Mouse (Mus musculus) midbrain, postnatal 0 days (tissue): ENCODE data around the gene Unc13c. TPM values are rescaled to one million over a fixed set of nuclear protein-coding genes. Genes with fewer than 3 reads are reported as not detected.

Source experiments
- ATAC-seq: fragments of 200-750 bp; cut with Nextera tagmentation; 2 replicates; pipeline ENCODE4 v1.8.0; 2017; ENCODE audit warnings: moderate number of reproducible peaks, mild to moderate bottlenecking, moderate TSS enrichment, moderate library complexity; ENCODE audit not compliant: low FRiP score
- DNase-seq: peaks from one replicate; pipeline ENCODE4 v3.0.0-alpha.2; 2015; ENCODE audit warnings: low spot score
- H3K27ac ChIP-seq: fragments of 300-500 bp; sonication (generic); 2 replicates; pipeline ENCODE4 v1.5.1; 2014; ENCODE audit warnings: low read depth, mild to moderate bottlenecking, low read length, mixed read lengths
- H3K27me3 ChIP-seq: fragments of 300-500 bp; sonication (generic); 2 replicates; pipeline ENCODE4 v1.6.1; 2014; ENCODE audit warnings: low read length, control low read depth, mixed read lengths; ENCODE audit not compliant: insufficient read depth
- H3K36me3 ChIP-seq: fragments of 300-500 bp; sonication (generic); 2 replicates; pipeline ENCODE4 v1.6.1; 2014; ENCODE audit warnings: low read length, control low read depth, mixed read lengths; ENCODE audit not compliant: insufficient read depth
- H3K4me1 ChIP-seq: fragments of 300-500 bp; sonication (generic); 2 replicates; pipeline ENCODE4 v1.6.1; 2014; ENCODE audit warnings: mild to moderate bottlenecking, control low read depth, antibody characterized with exemption, low read length, mixed read lengths; ENCODE audit not compliant: insufficient read depth
- H3K4me2 ChIP-seq: fragments of 300-500 bp; sonication (generic); 2 replicates; pipeline ENCODE4 v1.6.1; 2014; ENCODE audit warnings: low read depth, mild to moderate bottlenecking, low read length, mixed read lengths; ENCODE audit not compliant: poor library complexity, severe bottlenecking
- H3K4me3 ChIP-seq: fragments of 300-500 bp; sonication (generic); 2 replicates; pipeline ENCODE4 v1.5.1; 2014; ENCODE audit warnings: low read depth, mild to moderate bottlenecking, low read length, moderate library complexity
- H3K9ac ChIP-seq: fragments of 300-500 bp; sonication (generic); replicated peaks from 2 replicates; pipeline ENCODE4 v1.6.1; 2014; ENCODE audit warnings: mild to moderate bottlenecking, low read length, moderate library complexity, mixed read lengths; ENCODE audit not compliant: poor library complexity, severe bottlenecking
- H3K9me3 ChIP-seq: fragments of 300-500 bp; sonication (generic); 2 replicates; pipeline ENCODE4 v1.6.1; 2016; ENCODE audit warnings: low read length, control low read depth
- CTCF ChIP-seq: IDR thresholded peaks from 2 replicates; pipeline ENCODE4 v1.5.1; 2016; ENCODE audit warnings: antibody characterized with exemption, mild to moderate bottlenecking
- WGBS: fragments of 180-500 bp; shearing (Covaris S2); extraction: QIAGEN DNeasy Blood & Tissue Kit; methylation state at CpG from one replicate; pipeline ENCODE4 v1.1.7; 2014; 5-methylcytosine and 5-hydroxymethylcytosine counted together
- polyA plus RNA-seq: library from polyadenylated mRNA; unstranded; fragments of >200 nt; fragmentation: Nextera tagmentation; extraction: Ambion mirVana; gene quantifications from 2 replicates; pipeline ENCODE4 v1.2.1, GENCODE M21; 2015
- total RNA-seq: library from RNA; depleted of rRNA; stranded (reverse); fragments of >200 nt; gene quantifications from 2 replicates; pipeline ENCODE4 v1.2.3, GENCODE M21; 2014

Unc13c gene
- total and polyA plus RNA-seq, 2 experiments from 2014 or later, result 6.3 to 15.3 TPM

- ATAC-seq (no peak), DNase-seq (no peak)
- no peaks in the 10 kb centered on the region for H3K36me3 ChIP-seq
- WGBS, result 74% methylated on average over 2 of the region's 2 CpGs
- TF ChIP-seq CTCF, result no peak
- no peak overlapping the region for H3K27ac ChIP-seq
- H3K27me3 ChIP-seq, result no peaks in the 10 kb centered on the region
- no peak overlapping the region for H3K9ac ChIP-seq
- H3K4me2 ChIP-seq, result no peak overlapping the region
- H3K4me3 ChIP-seq, result no peak overlapping the region
- no peaks in the 10 kb centered on the region for H3K9me3 ChIP-seq
- no peaks in the 10 kb centered on the region; the same call in 1 of the 2 replicates for H3K4me1 ChIP-seq
Observed at GRCm38 (mm10) chr9:73866666-73867065, 102.1 kb downstream of the Unc13c start.

- ATAC-seq (no peak), DNase-seq (no peak)
- 89% methylated on average over 3 of the region's 3 CpGs for WGBS
Observed at GRCm38 (mm10) chr9:73859469-73859868, 109.3 kb downstream of the Unc13c start.

GRCm38 (mm10) chr9:73854281-73854680, 114.5 kb downstream of the Unc13c start:
- Histone ChIP-seq H3K4me2 (no peak overlapping the region), H3K27ac (no peak overlapping the region), H3K9me3 (no peaks in the 10 kb centered on the region), H3K4me1 (no peaks in the 10 kb centered on the region), H3K4me3 (no peak overlapping the region), H3K36me3 (no peaks in the 10 kb centered on the region), H3K27me3 (no peaks in the 10 kb centered on the region), H3K9ac (no peak overlapping the region)
- WGBS, result 54% methylated on average over 3 of the region's 3 CpGs
- no peak for TF ChIP-seq CTCF
- ATAC-seq, result no peak
- no peak for DNase-seq

More at GRCm38 (mm10) chr9:73859469-73859868, 109.3 kb downstream of the Unc13c start:
- Histone ChIP-seq H3K36me3 (no peaks in the 10 kb centered on the region), H3K27ac (no peak overlapping the region), H3K4me2 (no peak overlapping the region), H3K4me3 (no peak overlapping the region), H3K4me1 (no peaks in the 10 kb centered on the region), H3K9ac (no peak overlapping the region), H3K27me3 (no peaks in the 10 kb centered on the region), H3K9me3 (no peaks in the 10 kb centered on the region)
- no peak for TF ChIP-seq CTCF

DNA sequence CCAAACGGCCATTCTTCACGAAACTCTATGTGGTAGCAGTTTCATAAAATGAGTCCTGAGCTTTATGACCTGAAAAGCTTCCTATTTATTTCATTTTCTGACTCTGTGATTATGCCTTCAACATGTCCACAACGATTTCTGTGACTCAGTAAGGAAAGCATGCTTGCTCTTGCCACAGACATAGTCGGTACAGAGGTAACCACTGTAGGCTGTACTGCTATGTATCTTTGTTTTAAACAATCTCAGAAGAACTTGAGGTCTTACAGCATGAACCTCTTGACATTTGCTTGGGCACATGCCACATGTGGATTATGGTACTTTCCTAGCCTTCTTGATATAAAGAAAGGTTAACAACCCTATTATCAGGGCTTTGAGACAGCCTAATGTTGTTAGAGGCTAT, 162.1 kb downstream of the Unc13c start:
- WGBS, result 83% methylated on average over 4 of the region's 4 CpGs

GRCm38 (mm10) chr9:73774616-73775015, 194.2 kb downstream of the Unc13c start:
- Histone ChIP-seq H3K27ac (no peak overlapping the region), H3K27me3 (no peaks in the 10 kb centered on the region), H3K9ac (no peak overlapping the region), H3K4me2 (no peak overlapping the region), H3K4me1 (no peaks in the 10 kb centered on the region), H3K9me3 (no peaks in the 10 kb centered on the region), H3K36me3 (no peaks in the 10 kb centered on the region), H3K4me3 (no peak overlapping the region)
- TF ChIP-seq CTCF, result no peak
- 68% methylated on average over 4 of the region's 4 CpGs for WGBS
- DNase-seq (no peak), ATAC-seq (no peak)

More for the DNA sequence above, 162.1 kb downstream of the Unc13c start:
- no peak for TF ChIP-seq CTCF
- ATAC-seq (no peak), DNase-seq (no peak)
- Histone ChIP-seq H3K36me3 (no peaks in the 10 kb centered on the region), H3K4me1 (no peaks in the 10 kb centered on the region), H3K4me2 (no peak overlapping the region), H3K9ac (no peak overlapping the region), H3K27me3 (no peaks in the 10 kb centered on the region), H3K9me3 (no peaks in the 10 kb centered on the region), H3K4me3 (no peak overlapping the region), H3K27ac (no peak overlapping the region)

DNA sequence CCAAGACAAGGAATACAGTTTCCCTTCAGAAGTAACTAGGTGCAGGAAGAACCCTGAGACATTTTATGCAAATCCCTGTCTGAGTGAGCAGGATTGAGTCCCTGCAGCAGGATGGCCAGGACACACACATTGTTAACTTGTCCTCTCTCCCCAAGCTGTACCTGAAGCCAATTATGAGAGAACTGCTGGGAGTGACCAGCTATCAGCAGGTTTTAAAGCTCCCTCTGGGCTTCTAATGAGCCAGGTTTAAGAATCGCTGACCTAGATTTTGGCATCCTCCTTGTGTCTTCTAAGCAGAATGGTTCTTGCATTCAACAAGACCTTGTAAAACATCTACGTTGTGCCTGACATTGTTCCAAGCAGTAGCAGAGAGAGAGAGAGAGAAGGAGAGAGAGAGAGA, 213.6 kb downstream of the Unc13c start:
- no peak overlapping the region for H3K4me2 ChIP-seq
- H3K27ac ChIP-seq, result no peak overlapping the region
- no peak for ATAC-seq
- no peak overlapping the region for H3K4me3 ChIP-seq
- no peaks in the 10 kb centered on the region for H3K4me1 ChIP-seq
- peak; percentile 35 for DNase-seq
- TF ChIP-seq CTCF, result no peak
- H3K9ac ChIP-seq, result no peak overlapping the region
- H3K9me3 ChIP-seq, result no peaks in the 10 kb centered on the region
- H3K27me3 ChIP-seq, result no peaks in the 10 kb centered on the region
- H3K36me3 ChIP-seq, result no peaks in the 10 kb centered on the region
- 64% methylated on average over 2 of the region's 2 CpGs for WGBS
